Mouse (Mus musculus): Measurements from ENCODE around the gene Adgre5.

DNA sequence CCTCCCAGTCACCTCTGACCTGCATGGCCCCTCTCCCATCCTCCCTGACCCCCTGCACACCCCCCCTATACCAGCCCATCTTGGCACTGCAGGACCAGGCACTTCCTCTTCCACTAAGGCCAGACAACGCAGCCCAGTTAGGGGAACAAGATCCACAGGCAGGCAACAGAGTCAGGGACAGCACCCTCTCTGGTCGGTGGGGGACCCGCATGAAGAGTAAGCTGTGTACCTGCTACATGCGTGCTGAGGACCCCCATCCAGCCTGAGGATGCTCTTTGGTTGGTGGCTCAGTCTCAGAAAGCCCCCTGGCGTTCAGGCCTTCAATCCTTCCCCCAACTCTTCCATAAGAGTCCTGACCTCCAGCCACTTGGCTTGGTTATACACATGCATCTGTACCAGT is 34.7 kb downstream of the Adgre5 start:
- TF ChIP-seq POLR2A (IDR thresholded peaks at IDR 0.05; ENCODE audit: borderline replicate concordance, extremely low read depth, low read depth, low read length) (no peak), CTCF (IDR thresholded peaks at IDR 0.05; ENCODE audit: insufficient read depth, low read length) (no peak)

Data from lung, adult 2 months (tissue).